Mouse (Mus musculus) G1E (cell line): ENCODE measurements around the gene Apbb1ip.

Source experiments
- CTCF ChIP-seq: IDR thresholded peaks from 2 replicates; pipeline ENCODE4 v1.5.1; 2012; ENCODE audit warnings: low read depth, low read length, inconsistent platforms, mixed read lengths
- POLR2AphosphoS5 ChIP-seq: IDR thresholded peaks from 2 replicates; pipeline ENCODE4 v1.6.1; 2012; ENCODE audit warnings: low read depth, low read length, inconsistent platforms; ENCODE audit not compliant: insufficient replicate concordance
- TAL1 ChIP-seq: conservative IDR thresholded peaks from 2 replicates; pipeline ENCODE4 v1.6.1; 2012; ENCODE audit warnings: low read depth, low read length, inconsistent platforms, mixed read lengths

GRCm38 (mm10) chr2:22810851-22811250 lies 37.0 kb downstream of the Apbb1ip start:
- no peak for TF ChIP-seq CTCF
- no peak for TF ChIP-seq POLR2AphosphoS5
- TF ChIP-seq TAL1, result no peak
